8 mouse cellular contexts compared by ENCODE assay signal in genomic region chr16:4879708-4880124, GRCm38 (mm10). TPM values are rescaled to one million over a fixed set of nuclear protein-coding genes. Genes with fewer than 3 reads are reported as not detected.
DNase-seq lines count a peak whose midpoint lies in the region; ATAC-seq and TF ChIP-seq lines count a peak whose summit lies in the region.

No protein-coding gene starts in this region.

- H3K4me3 ChIP-seq in hindbrain, embryonic 10.5 days, result peak overlapping the region; percentile 96
- peak overlapping the region; percentile 93 for H3K4me3 ChIP-seq in lung, postnatal 0 days (ENCODE audit: low read depth, low read length)

- ATAC-seq in frontal cortex, adult (ENCODE audit: low TSS enrichment), result peak; percentile 56
- peak; percentile 81 for ATAC-seq in lung, postnatal 0 days

- H3K27me3 ChIP-seq in hindbrain, embryonic 10.5 days (ENCODE audit: insufficient read depth, poor library complexity, severe bottlenecking), result no peaks in the 10 kb centered on the region
- no peaks in the 10 kb centered on the region for H3K27me3 ChIP-seq in lung, postnatal 0 days (replicated peaks; ENCODE audit: insufficient read depth, low read length)

- no peak for TF ChIP-seq EP300 in lung, postnatal 0 days (IDR thresholded peaks at IDR 0.05)

- TF ChIP-seq CTCF in lung, postnatal 0 days (IDR thresholded peaks at IDR 0.05), result peak; percentile 62

- under 1% methylated on average over 40 of the region's 40 CpGs for WGBS in hindbrain, embryonic 10.5 days
- under 1% methylated on average over 36 of the region's 40 CpGs for WGBS in lung, postnatal 0 days

- peaks cover 37% of the 10 kb centered on the region for H3K4me1 ChIP-seq in hindbrain, embryonic 10.5 days (replicated peaks)
- peaks cover 19% of the 10 kb centered on the region; the same call in 1 of the 2 replicates for H3K4me1 ChIP-seq in lung, postnatal 0 days (ENCODE audit: insufficient read depth, low read depth, low read length)

- H3K36me3 ChIP-seq in hindbrain, embryonic 10.5 days, result peaks cover 18% of the 10 kb centered on the region
- H3K36me3 ChIP-seq in lung, postnatal 0 days (ENCODE audit: insufficient read depth, low read length), result 0 out of 2 replicates have a peak, but pooled peaks cover 6% of the 10 kb centered on the region

- DNase-seq in Muller cell, postnatal 12 days (ENCODE audit: inconsistent ontology term), result peak; percentile 95
- DNase-seq in cerebellum, adult 9-10 months, result peak; percentile 91
- peak; percentile 89 for DNase-seq in hindbrain, embryonic 10.5 days (ENCODE audit: low spot score)
- DNase-seq in layer of hippocampus, postnatal 10 days (ENCODE audit: low spot score in 2 of 2), result peak; percentile 85 to 90
- DNase-seq in lung, postnatal 0 days (ENCODE audit: low spot score), result peak; percentile 97
- peak; percentile 82 for DNase-seq in ovary, postnatal 10 days (ENCODE audit: low spot score)
- DNase-seq in thymus, postnatal 0 days (ENCODE audit: low spot score), result peak; percentile 83

- no peaks in the 10 kb centered on the region for H3K9me3 ChIP-seq in hindbrain, embryonic 10.5 days
- no peaks in the 10 kb centered on the region for H3K9me3 ChIP-seq in lung, postnatal 0 days (ENCODE audit: low read length)

- H3K9ac ChIP-seq in lung, postnatal 0 days (replicated peaks; ENCODE audit: low read depth), result peak overlapping the region; percentile 92

- H3K4me2 ChIP-seq in lung, postnatal 0 days (replicated peaks; ENCODE audit: low read depth, low read length), result peak overlapping the region; percentile 86

- peak overlapping the region; percentile 92 for H3K27ac ChIP-seq in hindbrain, embryonic 10.5 days
- H3K27ac ChIP-seq in lung, postnatal 0 days (ENCODE audit: low read length), result peak overlapping the region; percentile 98

RNA-seq across cellular contexts. Expression of gene Ubald1, which starts 0.4 kb away (rescaled TPM):
- 33.1 and 41.3 TPM in 2 replicates for polyA plus RNA-seq in hindbrain, embryonic 10.5 days (2016; fragmentation: Nextera tagmentation; extraction: Ambion mirVana)
- total RNA-seq in layer of hippocampus, postnatal 10 days (2021), result 10 to 100 TPM; 68.9 to 74.7 TPM
- polyA plus RNA-seq in lung, postnatal 0 days (2015; fragmentation: Nextera tagmentation; extraction: Ambion mirVana), result 33.7 and 39.5 TPM in 2 replicates
- 57.5 and 62.3 TPM in 2 replicates for polyA plus RNA-seq in thymus, postnatal 0 days (2015; fragmentation: Nextera tagmentation; extraction: Ambion mirVana)

RNA-seq across cellular contexts. Expression of gene Mgrn1, which starts 6.3 kb away (rescaled TPM):
- polyA plus RNA-seq in hindbrain, embryonic 10.5 days (2016; fragmentation: Nextera tagmentation; extraction: Ambion mirVana), result 71.6 and 80.8 TPM in 2 replicates
- 100 to 1,000 TPM; 164 to 168 TPM for total RNA-seq in layer of hippocampus, postnatal 10 days (2021)
- polyA plus RNA-seq in lung, postnatal 0 days (2015; fragmentation: Nextera tagmentation; extraction: Ambion mirVana), result 75.6 and 76.7 TPM in 2 replicates
- 31.1 and 31.7 TPM in 2 replicates for polyA plus RNA-seq in thymus, postnatal 0 days (2015; fragmentation: Nextera tagmentation; extraction: Ambion mirVana)

RNA-seq across cellular contexts. Expression of gene 4930562C15Rik, which starts 44.5 kb away (rescaled TPM):
- polyA plus RNA-seq in hindbrain, embryonic 10.5 days (2016; fragmentation: Nextera tagmentation; extraction: Ambion mirVana), result 0.51 and 0.55 TPM in 2 replicates
- total RNA-seq in layer of hippocampus, postnatal 10 days (2021), result not detected
- polyA plus RNA-seq in lung, postnatal 0 days (2015; fragmentation: Nextera tagmentation; extraction: Ambion mirVana), result 2.2 and 2.4 TPM in 2 replicates
- 0.31 TPM in 1 of 2 replicates, not detected in the other for polyA plus RNA-seq in thymus, postnatal 0 days (2015; fragmentation: Nextera tagmentation; extraction: Ambion mirVana)

RNA-seq across cellular contexts. Expression of gene Nudt16l1, which starts 58.8 kb away (rescaled TPM):
- 141 and 145 TPM in 2 replicates for polyA plus RNA-seq in hindbrain, embryonic 10.5 days (2016; fragmentation: Nextera tagmentation; extraction: Ambion mirVana)
- 10 to 100 TPM; 67.0 to 76.3 TPM for total RNA-seq in layer of hippocampus, postnatal 10 days (2021)
- 87.6 and 92.0 TPM in 2 replicates for polyA plus RNA-seq in lung, postnatal 0 days (2015; fragmentation: Nextera tagmentation; extraction: Ambion mirVana)
- 150 and 151 TPM in 2 replicates for polyA plus RNA-seq in thymus, postnatal 0 days (2015; fragmentation: Nextera tagmentation; extraction: Ambion mirVana)

Comparison
In these comparisons a context has a peak if more than half of its experiments do, and no peak if none do; other contexts are left out.
1. Peak in every context shown above with its lines: DNase-seq, ATAC-seq, H3K4me3 ChIP-seq and H3K27ac ChIP-seq.